Mouse (Mus musculus) retina, embryonic 14.5 days (tissue): ENCODE results near the gene Mlxip.
A peak's percentile ranks its signal among the peaks of the same experiment; 100 is the strongest.

Experiments used
- DNase-seq: peaks from one replicate; pipeline ENCODE4 v3.0.0-alpha.2; 2015; ENCODE audit warnings: low spot score

The Mlxip gene

GRCm38 (mm10) chr5:123436071-123436779, 41.6 kb downstream of the Mlxip start:
- DNase-seq: no peak

GRCm38 (mm10) chr5:123436780-123437175, 42.2 kb downstream of the Mlxip start:
- DNase-seq: peak; percentile 82

DNA sequence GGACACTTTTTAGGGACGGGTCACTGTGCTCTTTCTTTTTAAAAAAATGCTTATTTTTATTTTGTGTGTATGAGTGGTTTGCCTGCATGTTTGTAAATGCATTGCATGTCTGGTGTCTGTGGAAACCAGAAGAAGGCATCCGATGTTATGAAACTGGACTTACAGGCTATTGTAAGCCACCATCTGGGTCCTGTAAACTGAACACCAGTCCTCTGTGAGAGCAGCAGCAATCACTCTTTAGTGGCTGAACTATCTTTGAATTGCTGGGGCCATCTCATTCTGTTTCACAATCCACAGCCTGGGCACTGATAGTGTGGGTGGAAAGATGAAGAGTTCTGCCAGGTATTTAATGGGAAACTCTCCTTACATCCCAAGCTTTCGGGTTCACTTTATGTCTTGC, 43.8 kb downstream of the Mlxip start:
- DNase-seq: no peak

DNA sequence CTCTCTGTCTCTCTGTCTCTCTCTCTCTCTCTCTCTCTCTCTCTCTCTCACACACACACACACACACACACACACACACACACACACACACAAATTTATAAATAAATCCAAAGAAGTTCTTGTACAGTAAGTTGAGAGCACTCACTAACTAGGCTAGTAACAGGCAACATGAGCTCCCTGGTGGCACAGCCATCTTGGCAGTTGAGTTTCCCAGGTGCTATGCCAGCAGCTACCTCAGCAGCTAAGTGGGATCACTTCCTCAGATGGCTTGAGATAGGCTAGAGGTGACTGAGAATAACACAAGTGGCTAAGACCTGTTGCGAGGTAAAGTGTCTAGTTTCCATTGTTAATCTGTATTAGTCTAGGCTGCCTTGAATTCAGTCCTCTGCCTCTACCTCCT, 44.7 kb downstream of the Mlxip start:
- no peak for DNase-seq

DNA sequence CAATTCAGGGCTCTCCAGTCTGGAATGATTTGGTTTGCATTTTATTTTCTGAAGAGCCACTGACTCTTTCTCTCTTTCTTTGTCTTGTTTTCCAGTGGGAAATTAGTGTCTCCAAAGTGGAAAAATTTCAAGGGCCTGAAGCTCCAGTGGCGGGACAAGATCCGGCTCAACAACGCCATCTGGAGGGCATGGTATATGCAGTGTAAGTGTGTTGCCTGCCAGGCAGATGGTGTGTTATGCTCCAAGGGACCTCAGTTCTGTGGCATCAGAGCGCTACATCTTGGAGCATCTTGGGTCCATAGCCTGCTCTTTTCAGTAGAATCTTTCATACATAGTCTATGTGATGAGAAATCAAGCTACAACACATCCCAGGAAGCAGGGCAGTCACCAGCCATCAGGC, 45.3 kb downstream of the Mlxip start:
- peak; percentile 55 for DNase-seq

GRCm38 (mm10) chr5:123440664-123441063, 46.1 kb downstream of the Mlxip start:
- DNase-seq: peak; percentile 17

GRCm38 (mm10) chr5:123442283-123442682, 47.7 kb downstream of the Mlxip start:
- no peak for DNase-seq

GRCm38 (mm10) chr5:123444069-123444468, 49.5 kb downstream of the Mlxip start:
- DNase-seq: peak; percentile 89

DNA sequence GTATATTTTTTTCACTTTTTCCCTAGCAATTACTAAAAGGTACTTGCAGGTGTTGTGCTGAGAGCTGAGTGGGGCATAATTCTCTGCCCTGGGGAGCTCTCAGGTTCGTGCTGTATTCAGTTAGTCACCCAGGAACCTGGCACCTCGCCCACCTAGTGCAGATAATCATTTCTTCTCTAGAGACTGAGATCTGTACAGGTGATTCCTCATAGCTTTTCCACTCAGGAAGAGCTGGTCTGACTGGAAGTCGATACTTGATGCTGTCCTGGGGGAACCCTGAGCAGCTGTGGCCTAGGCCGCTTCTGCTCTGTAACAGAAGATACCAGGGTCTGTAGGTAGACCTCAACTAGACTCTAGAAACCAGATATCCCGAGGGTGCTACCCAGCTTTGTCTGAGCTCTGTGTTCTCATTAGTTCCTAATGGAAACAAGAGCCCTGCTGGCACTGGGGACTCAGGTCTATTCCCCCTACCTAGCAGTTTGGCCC, 50.3 kb downstream of the Mlxip start:
- DNase-seq: no peak

- DNase-seq: no peak
These were observed 57.3 kb downstream of the Mlxip start for GRCm38 (mm10) chr5:123451886-123452285.

DNA sequence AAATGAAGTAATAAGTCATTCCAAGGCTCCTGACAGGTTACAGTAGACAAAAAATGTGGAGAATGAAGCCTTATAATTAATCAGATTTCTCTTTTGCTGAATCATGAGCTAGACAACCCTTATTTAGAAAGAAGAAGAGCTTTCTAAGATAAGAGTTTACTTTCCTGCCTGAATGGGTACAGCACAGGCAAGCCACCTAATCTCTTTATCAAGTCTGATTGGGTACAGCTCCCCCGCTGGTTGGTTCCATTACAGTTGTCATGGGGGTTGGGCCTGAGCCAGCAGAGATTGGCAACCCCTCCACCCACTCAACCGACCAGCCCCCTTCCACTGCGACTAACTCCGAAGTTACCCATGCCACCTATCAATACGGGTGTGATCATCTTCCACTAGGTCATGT, 66.8 kb downstream of the Mlxip start:
- DNase-seq: peak; percentile 7

GRCm38 (mm10) chr5:123464638-123465037, 70.0 kb downstream of the Mlxip start:
- DNase-seq: no peak

- no peak for DNase-seq
These were observed 76.3 kb downstream of the Mlxip start for GRCm38 (mm10) chr5:123470784-123471400.

DNA sequence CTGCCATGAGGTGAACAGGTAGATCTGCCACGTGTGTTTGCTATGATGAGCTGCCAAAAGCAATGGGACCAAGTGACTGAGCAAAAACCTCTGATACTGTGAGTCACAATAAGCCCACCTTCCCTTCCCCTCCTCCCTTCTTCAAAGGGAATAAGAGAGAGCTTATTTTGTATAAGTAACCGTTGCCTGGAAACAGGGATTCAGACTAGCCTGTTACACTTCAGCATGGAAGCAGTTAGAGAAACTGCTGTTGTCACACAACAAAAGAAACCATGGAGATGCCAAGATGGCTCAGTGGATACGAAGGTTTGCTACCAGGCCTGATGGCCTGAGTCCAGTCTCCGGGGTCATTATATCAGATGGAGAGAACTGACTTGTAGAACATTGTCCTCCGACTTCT, 79.2 kb downstream of the Mlxip start:
- DNase-seq: no peak

GRCm38 (mm10) chr5:123487659-123488395, 93.2 kb downstream of the Mlxip start:
- no peak for DNase-seq

- peak; percentile 72 for DNase-seq
These were observed 94.7 kb downstream of the Mlxip start, which contains the start of the genes Lrrc43 and Il31 for GRCm38 (mm10) chr5:123489112-123489785. Gene Lrrc43, plus strand, starts transcription at chr5:123489305. Gene Il31, minus strand, starts transcription at chr5:123489489.

- no peak for DNase-seq
These were observed 95.3 kb downstream of the Mlxip start for GRCm38 (mm10) chr5:123489935-123490334.

DNA sequence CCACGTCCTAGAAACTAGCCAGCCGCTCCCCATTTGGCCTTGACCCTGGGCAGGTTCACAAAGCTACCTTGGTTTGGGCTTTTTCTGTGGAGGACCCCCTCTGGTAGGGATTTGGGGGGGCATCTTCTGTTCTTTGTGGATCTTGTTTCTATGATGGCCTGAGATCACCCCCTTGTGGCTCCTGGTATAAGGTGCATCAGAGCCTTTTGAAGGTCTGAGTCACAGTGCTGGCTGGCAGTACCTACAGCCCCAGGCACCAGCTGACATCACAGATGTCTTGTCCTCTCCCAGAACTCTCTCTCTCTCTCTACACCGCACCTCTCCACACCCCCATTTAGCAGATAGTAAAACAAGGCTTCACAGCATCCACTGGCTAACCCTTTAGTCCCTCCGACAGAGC, 105.1 kb downstream of the Mlxip start:
- peak; percentile 50 for DNase-seq

DNA sequence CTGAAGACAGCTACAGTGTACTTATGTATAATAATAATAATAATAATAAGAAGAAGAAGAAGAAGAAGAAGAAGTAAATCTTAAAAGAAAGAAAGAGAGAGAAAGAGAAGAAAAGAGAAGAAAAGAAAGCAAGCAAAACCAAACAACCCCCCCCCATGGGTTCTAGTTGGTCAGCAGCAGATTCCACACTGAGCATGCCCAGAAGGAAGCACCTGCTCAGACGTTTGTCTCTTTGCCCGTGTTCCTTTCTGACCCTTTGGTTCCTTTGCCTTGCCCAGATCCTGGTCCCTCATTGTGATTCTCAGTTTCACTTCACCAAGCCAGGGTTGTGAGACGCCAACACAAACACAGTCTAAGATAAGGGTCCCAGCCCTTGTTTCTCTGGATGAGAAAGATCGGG, 107.4 kb downstream of the Mlxip start:
- no peak for DNase-seq
